Mouse (Mus musculus) neural tube, embryonic 14.5 days (tissue): ENCODE measurements around the gene L2hgdh. TPM values are rescaled to one million over a fixed set of nuclear protein-coding genes. Genes with fewer than 3 reads are reported as not detected.

Experiments
- ATAC-seq: fragments of 200-750 bp; cut with Nextera tagmentation; 2 replicates; pipeline ENCODE4 v1.8.0; 2017; ENCODE audit warnings: low read depth, mild to moderate bottlenecking, moderate TSS enrichment, moderate library complexity
- H3K27ac ChIP-seq: fragments of 300-500 bp; sonication (generic); 2 replicates; pipeline ENCODE4 v1.5.1; 2014; ENCODE audit warnings: low read depth, mild to moderate bottlenecking, control low read depth, low read length, moderate library complexity, mixed read lengths
- H3K27me3 ChIP-seq: fragments of 300-500 bp; sonication (generic); 2 replicates; pipeline ENCODE4 v1.6.1; 2014; ENCODE audit warnings: low read length; ENCODE audit not compliant: control insufficient read depth, insufficient read depth
- H3K36me3 ChIP-seq: fragments of 300-500 bp; sonication (generic); 2 replicates; pipeline ENCODE4 v1.6.1; 2014; ENCODE audit warnings: low read length, mixed read lengths; ENCODE audit not compliant: control insufficient read depth, insufficient read depth
- H3K4me1 ChIP-seq: fragments of 300-500 bp; sonication (generic); 2 replicates; pipeline ENCODE4 v1.6.1; 2014; ENCODE audit warnings: low read length; ENCODE audit not compliant: control insufficient read depth, insufficient read depth
- H3K4me2 ChIP-seq: fragments of 300-500 bp; sonication (generic); 2 replicates; pipeline ENCODE4 v1.6.1; 2014; ENCODE audit warnings: mild to moderate bottlenecking, low read depth, low read length, control low read depth
- H3K4me3 ChIP-seq: fragments of 300-500 bp; sonication (generic); 2 replicates; pipeline ENCODE4 v1.5.1; 2014; ENCODE audit warnings: low read depth, low read length, control low read depth, mixed read lengths
- H3K9ac ChIP-seq: fragments of 300-500 bp; sonication (generic); replicated peaks from 2 replicates; pipeline ENCODE4 v1.6.1; 2014; ENCODE audit warnings: low read depth, mild to moderate bottlenecking, control low read depth, low read length, mixed read lengths
- H3K9me3 ChIP-seq: fragments of 300-500 bp; sonication (generic); 2 replicates; pipeline ENCODE4 v1.6.1; 2016; ENCODE audit warnings: low read length; ENCODE audit not compliant: control insufficient read depth
- WGBS: fragments of 180-500 bp; shearing (Covaris S2); extraction: QIAGEN DNeasy Blood & Tissue Kit; methylation state at CpG from one replicate; pipeline ENCODE4 v1.1.7; 2014; 5-methylcytosine and 5-hydroxymethylcytosine counted together
- polyA plus RNA-seq: library from polyadenylated mRNA; unstranded; fragments of >200 nt; fragmentation: Nextera tagmentation; extraction: Ambion mirVana; gene quantifications from 2 replicates; pipeline ENCODE4 v1.2.1, GENCODE M21; 2014

L2hgdh gene
- 10.4 and 11.4 TPM in 2 replicates for polyA plus RNA-seq

- Histone ChIP-seq H3K36me3 (no peaks in the 10 kb centered on the region), H3K9ac (peak within 1 kb of the TSS; percentile 65), H3K4me2 (peak within 1 kb of the TSS; percentile 72), H3K9me3 (no peaks in the 10 kb centered on the region), H3K4me3 (peak within 1 kb of the TSS; percentile 78), H3K4me1 (peaks cover 7% of the 10 kb centered on the region; the same call in 1 of the 2 replicates), H3K27ac (peak within 1 kb of the TSS; percentile 67), H3K27me3 (no peaks in the 10 kb centered on the region)
- ATAC-seq, result peak; percentile 97
- WGBS, result under 1% methylated on average over 60 of the region's 60 CpGs
Observed at GRCm38 (mm10) chr12:69724711-69725460, at the start of gene L2hgdh, which contains the start of gene Atp5s. TSS of gene L2hgdh (minus strand) at chr12:69724873. TSS of gene Atp5s (plus strand) at chr12:69724950.

DNA sequence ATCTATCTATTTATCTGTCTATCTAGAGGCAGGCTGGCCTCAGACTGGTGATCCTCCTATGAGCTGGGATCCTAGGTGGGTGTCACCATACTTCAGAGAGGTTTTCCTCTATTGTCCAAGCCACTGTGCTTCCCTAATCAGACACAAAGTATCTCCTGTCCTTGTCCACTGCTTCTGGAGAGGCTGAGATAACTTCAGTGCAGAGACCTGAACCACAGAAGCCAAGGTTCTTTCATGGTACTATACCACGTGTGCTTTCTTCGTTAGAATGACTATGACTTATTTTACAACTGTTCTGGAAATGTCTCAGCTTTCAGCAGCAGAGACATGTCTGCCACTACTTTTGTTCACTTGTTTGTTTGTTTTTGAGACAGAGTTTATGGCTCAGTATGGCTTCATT, 44.2 kb upstream of the L2hgdh start:
- no peak overlapping the region for H3K4me2 ChIP-seq
- WGBS, result 77% methylated on average over 2 of the region's 2 CpGs
- H3K4me1 ChIP-seq, result 0 out of 2 replicates have a peak, but pooled peaks cover 5% of the 10 kb centered on the region
- no peaks in the 10 kb centered on the region for H3K9me3 ChIP-seq
- no peaks in the 10 kb centered on the region for H3K27me3 ChIP-seq
- H3K27ac ChIP-seq, result no peak overlapping the region
- ATAC-seq, result no peak
- H3K9ac ChIP-seq, result no peak overlapping the region
- no peaks in the 10 kb centered on the region for H3K36me3 ChIP-seq
- no peak overlapping the region for H3K4me3 ChIP-seq

DNA sequence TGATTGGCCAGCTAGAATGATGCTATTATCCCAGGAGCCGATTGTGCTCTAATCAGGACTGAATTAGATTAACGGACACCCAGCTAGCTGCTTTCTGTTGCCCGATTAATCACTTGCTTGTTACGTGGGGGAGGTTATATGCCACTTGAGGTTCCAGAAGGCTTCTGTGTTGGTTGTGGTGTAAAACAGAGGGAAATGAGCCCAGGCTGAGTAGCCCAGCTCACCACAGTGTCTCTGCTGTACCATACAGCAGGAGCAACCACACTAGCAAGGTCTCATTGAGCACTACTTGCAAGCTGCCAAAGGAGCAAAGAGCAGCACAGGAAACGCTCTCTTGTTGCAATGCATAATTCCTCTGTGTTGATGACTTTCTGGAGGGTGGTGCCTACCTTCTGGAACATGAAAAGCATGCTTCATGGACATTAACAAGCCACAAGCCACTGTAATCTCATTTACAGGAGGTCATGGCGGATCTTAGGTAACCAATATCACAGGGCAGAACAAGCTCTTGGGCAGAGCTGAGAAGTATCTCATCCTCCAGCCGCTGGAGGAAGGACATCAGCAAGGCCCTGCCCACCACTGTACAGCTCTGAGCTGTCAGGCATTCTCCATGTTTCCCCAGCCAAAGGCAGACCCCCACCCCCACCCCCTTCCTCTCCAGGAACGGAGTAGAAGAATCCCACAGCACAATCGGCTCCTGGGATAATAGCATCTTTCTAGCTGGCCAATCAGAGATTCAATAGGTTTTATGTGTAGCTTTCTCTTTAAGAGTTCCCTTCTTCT, 43.0 kb upstream of the L2hgdh start:
- H3K4me2 ChIP-seq, result no peak overlapping the region; the same call in 1 of the 2 replicates
- no peak overlapping the region for H3K4me3 ChIP-seq
- H3K9ac ChIP-seq, result 0 out of 2 replicates have a peak overlapping the region, but pooled peaks have one; percentile 16
- WGBS, result 35% methylated on average over 9 of the region's 9 CpGs
- H3K27ac ChIP-seq, result 0 out of 2 replicates have a peak overlapping the region, but pooled peaks have one; percentile 28
- peak; percentile 64 for ATAC-seq
- H3K36me3 ChIP-seq, result no peaks in the 10 kb centered on the region
- H3K9me3 ChIP-seq, result no peaks in the 10 kb centered on the region
- H3K27me3 ChIP-seq, result no peaks in the 10 kb centered on the region
- H3K4me1 ChIP-seq, result 0 out of 2 replicates have a peak, but pooled peaks cover 5% of the 10 kb centered on the region

DNA sequence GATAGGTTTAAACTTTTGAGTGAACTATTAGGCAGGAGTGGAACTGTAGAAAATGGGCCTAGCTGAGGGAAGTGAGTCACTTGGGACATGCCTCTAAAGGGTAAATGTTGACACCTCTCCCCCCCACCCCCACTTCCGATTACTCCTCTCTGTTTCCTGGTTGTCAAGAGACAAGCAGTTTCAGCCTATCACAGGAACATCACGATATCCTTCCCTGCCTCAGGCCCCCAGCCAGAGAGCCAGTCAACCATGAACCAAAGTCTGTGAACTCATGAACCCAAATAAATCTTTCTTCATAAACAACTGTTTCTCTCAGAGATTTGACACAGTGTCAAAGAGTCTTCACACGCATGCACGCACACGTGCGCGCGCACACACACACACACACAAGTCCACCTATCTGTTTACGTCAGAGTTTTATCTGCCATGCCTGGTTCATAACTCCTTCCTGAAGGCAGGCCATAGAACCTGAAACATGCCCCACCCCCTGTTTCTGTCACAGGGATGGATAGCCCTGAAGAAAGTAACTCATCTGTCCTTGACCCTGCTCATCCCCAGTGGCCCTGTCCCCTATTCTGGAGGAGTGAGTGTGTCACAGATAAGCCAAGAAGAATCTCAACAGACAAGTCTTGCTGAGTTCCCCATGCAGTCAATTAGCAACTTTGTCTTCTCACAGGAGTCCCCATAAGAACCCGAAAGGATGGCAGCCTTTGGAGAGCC, 41.7 kb upstream of the L2hgdh start:
- no peaks in the 10 kb centered on the region for H3K27me3 ChIP-seq
- no peak overlapping the region for H3K9ac ChIP-seq
- H3K4me3 ChIP-seq, result no peak overlapping the region
- 63% methylated on average over 10 of the region's 10 CpGs for WGBS
- no peak overlapping the region for H3K27ac ChIP-seq
- H3K9me3 ChIP-seq, result no peaks in the 10 kb centered on the region
- ATAC-seq, result no peak
- no peak overlapping the region for H3K4me2 ChIP-seq
- no peaks in the 10 kb centered on the region for H3K36me3 ChIP-seq
- 0 out of 2 replicates have a peak, but pooled peaks cover 5% of the 10 kb centered on the region for H3K4me1 ChIP-seq

DNA sequence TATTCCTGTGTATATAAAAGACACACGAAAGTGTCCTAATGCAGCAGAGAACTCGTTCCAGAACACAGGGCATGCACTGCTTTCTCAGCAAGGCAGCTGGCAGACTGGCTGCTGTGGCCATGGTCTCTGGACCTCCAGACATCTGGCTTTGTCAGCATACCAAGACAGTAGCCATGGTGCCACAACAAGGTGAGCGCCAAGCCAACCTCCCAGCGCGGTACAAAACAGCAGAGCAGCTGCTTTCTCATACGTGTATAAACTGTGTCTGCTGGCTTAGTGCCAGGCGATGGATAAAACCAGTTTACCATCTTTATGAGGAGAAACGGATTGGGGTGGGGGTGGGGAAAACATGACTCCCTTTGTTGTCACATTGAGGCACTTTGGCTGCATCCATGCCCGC, 40.9 kb upstream of the L2hgdh start:
- no peak overlapping the region for H3K27ac ChIP-seq
- no peaks in the 10 kb centered on the region for H3K9me3 ChIP-seq
- H3K4me1 ChIP-seq, result 0 out of 2 replicates have a peak, but pooled peaks cover 5% of the 10 kb centered on the region
- no peak overlapping the region for H3K4me3 ChIP-seq
- no peak overlapping the region for H3K9ac ChIP-seq
- WGBS, result 45% methylated on average over 9 of the region's 9 CpGs
- no peak overlapping the region for H3K4me2 ChIP-seq
- H3K36me3 ChIP-seq, result no peaks in the 10 kb centered on the region
- peak; percentile 52; the same call in 1 of the 2 replicates for ATAC-seq
- no peaks in the 10 kb centered on the region for H3K27me3 ChIP-seq

DNA sequence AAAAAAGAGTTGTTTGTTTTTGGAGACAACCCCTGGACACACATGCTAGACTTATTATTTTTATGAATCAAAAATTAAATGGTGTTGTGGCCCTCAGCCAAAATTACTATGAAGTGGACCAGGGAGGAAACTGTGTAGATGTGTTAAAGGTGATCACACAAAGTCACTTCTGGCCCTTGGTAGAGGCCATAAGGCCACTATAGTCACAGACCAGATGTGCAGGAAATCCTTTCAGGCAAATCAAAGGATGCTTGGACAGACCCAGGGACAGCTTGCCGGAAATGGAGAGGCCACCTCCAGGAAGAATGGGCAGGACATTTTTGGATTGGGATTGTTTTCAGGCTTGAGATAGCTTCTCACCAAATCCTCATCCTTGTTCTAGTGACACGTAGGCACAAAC, 36.9 kb upstream of the L2hgdh start:
- H3K9ac ChIP-seq, result no peak overlapping the region
- H3K27ac ChIP-seq, result no peak overlapping the region
- ATAC-seq, result no peak
- WGBS, result 90% methylated on average over 2 of the region's 2 CpGs
- no peaks in the 10 kb centered on the region for H3K36me3 ChIP-seq
- H3K4me3 ChIP-seq, result no peak overlapping the region
- no peak overlapping the region for H3K4me2 ChIP-seq
- H3K9me3 ChIP-seq, result no peaks in the 10 kb centered on the region
- H3K27me3 ChIP-seq, result no peaks in the 10 kb centered on the region
- no peaks in the 10 kb centered on the region; the same call in 1 of the 2 replicates for H3K4me1 ChIP-seq

DNA sequence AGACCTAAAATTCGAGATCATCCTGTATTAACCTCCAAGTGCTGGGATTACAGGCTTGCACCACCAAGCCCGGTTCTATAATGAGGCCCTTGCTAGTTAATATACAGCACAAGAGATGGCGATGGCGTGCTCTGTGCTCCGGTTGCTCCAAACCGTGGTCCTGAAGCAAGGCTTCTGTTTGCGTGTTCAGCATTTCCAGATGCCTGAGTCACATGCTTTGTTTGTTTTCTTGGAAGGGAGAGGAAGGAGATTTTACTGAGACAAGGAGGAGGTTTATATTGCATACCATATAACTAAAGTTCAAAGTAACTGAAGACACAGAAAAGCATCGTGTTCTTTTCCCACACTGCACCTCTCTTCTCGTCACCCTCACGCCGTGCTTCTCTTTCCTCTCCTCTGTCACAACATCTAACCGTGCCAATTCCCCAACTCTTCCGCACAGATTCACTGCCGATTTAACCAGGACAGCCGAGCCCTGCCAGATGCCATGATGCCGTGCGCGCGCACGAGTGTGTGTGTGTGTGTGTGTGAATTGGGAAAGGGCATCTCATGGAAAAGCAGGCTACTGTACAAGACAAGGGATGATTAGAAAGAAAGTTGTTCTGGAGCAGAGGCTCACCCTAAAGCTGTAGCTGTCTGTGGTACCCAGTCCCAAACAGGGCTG, 36.2 kb upstream of the L2hgdh start:
- 79% methylated on average over 20 of the region's 20 CpGs for WGBS

GRCm38 (mm10) chr12:69760014-69760413, 35.3 kb upstream of the L2hgdh start:
- Histone ChIP-seq H3K36me3 (no peaks in the 10 kb centered on the region), H3K9ac (no peak overlapping the region), H3K4me2 (no peak overlapping the region), H3K9me3 (no peaks in the 10 kb centered on the region), H3K27me3 (no peaks in the 10 kb centered on the region), H3K27ac (no peak overlapping the region), H3K4me1 (no peaks in the 10 kb centered on the region; the same call in 1 of the 2 replicates), H3K4me3 (no peak overlapping the region)
- 55% methylated on average over 6 of the region's 6 CpGs for whole genome bisulfite sequencing
- ATAC-seq, result no peak

More for the DNA sequence above, 36.2 kb upstream of the L2hgdh start:
- Histone ChIP-seq H3K4me1 (no peaks in the 10 kb centered on the region; the same call in 1 of the 2 replicates), H3K36me3 (no peaks in the 10 kb centered on the region), H3K27ac (no peak overlapping the region), H3K27me3 (no peaks in the 10 kb centered on the region), H3K9ac (no peak overlapping the region), H3K4me3 (no peak overlapping the region), H3K4me2 (no peak overlapping the region), H3K9me3 (no peaks in the 10 kb centered on the region)
- no peak for ATAC-seq
